In genomic region chr7:141661481-141661880, GRCm38 (mm10) we compare ENCODE assay signal across 24 mouse cellular contexts. TPM values are rescaled to one million over a fixed set of nuclear protein-coding genes. Genes with fewer than 3 reads are reported as not detected.
DNase-seq lines count a peak whose midpoint lies in the region; ATAC-seq and TF ChIP-seq lines count a peak whose summit lies in the region.
"Had no signal": no experiment of that assay in that cellular context is flagged by ENCODE, and none has a peak within 500 bp of the region (broad histone marks: within the 10 kb centered on the region; RNA-seq: fewer than 3 reads in every experiment).

No protein-coding gene starts in this region.

- H3K27ac ChIP-seq in lung, embryonic 14.5 days (ENCODE audit: low read depth), result no peak overlapping the region
- no peak overlapping the region for H3K27ac ChIP-seq in heart, postnatal 0 days (ENCODE audit: low read depth)
- no peak overlapping the region for H3K27ac ChIP-seq in stomach, embryonic 15.5 days
- no peak overlapping the region for H3K27ac ChIP-seq in hindbrain, embryonic 16.5 days (ENCODE audit: low read depth, low read length)
- no peak overlapping the region for H3K27ac ChIP-seq in midbrain, embryonic 15.5 days
- H3K27ac ChIP-seq: embryonic facial prominence, embryonic 12.5 days; hindbrain, embryonic 15.5 days; lung, embryonic 15.5 days; midbrain, embryonic 13.5 days; neural tube, embryonic 13.5 days had no signal

- no peak for TF ChIP-seq CTCF in lung, embryonic 14.5 days (IDR thresholded peaks at IDR 0.05; ENCODE audit: low read depth)
- no peak for TF ChIP-seq CTCF in lung, adult 2 months (IDR thresholded peaks at IDR 0.05; ENCODE audit: insufficient read depth, low read length)
- TF ChIP-seq CTCF in heart, postnatal 0 days (IDR thresholded peaks at IDR 0.05; ENCODE audit: low read depth), result peak; percentile 23; the same call in 1 of the 2 replicates

- WGBS in lung, embryonic 14.5 days, result 52% methylated on average over 3 of the region's 3 CpGs
- WGBS in lung, adult 2 months, result 57% methylated on average over 3 of the region's 3 CpGs
- WGBS in heart, postnatal 0 days, result 32% methylated on average over 3 of the region's 3 CpGs
- 67% methylated on average over 3 of the region's 3 CpGs for WGBS in stomach, embryonic 15.5 days
- 79% methylated on average over 3 of the region's 3 CpGs for WGBS in hindbrain, embryonic 16.5 days
- WGBS in midbrain, embryonic 15.5 days, result 83% methylated on average over 3 of the region's 3 CpGs

- no peaks in the 10 kb centered on the region for H3K36me3 ChIP-seq in lung, embryonic 14.5 days (ENCODE audit: insufficient read depth)
- H3K36me3 ChIP-seq in heart, postnatal 0 days (replicated peaks; ENCODE audit: control insufficient read depth, insufficient read depth, low read length), result no peaks in the 10 kb centered on the region
- H3K36me3 ChIP-seq in stomach, embryonic 15.5 days, result no peaks in the 10 kb centered on the region
- H3K36me3 ChIP-seq in hindbrain, embryonic 16.5 days (ENCODE audit: control insufficient read depth, insufficient read depth, low read length), result no peaks in the 10 kb centered on the region
- H3K36me3 ChIP-seq in midbrain, embryonic 15.5 days (replicated peaks), result no peaks in the 10 kb centered on the region
- H3K36me3 ChIP-seq: embryonic facial prominence, embryonic 12.5 days; hindbrain, embryonic 15.5 days; lung, embryonic 15.5 days; midbrain, embryonic 13.5 days; neural tube, embryonic 13.5 days had no signal

- H3K4me1 ChIP-seq in lung, embryonic 14.5 days (ENCODE audit: insufficient read depth), result no peaks in the 10 kb centered on the region
- H3K4me1 ChIP-seq in lung, adult 2 months (ENCODE audit: control insufficient read depth, insufficient read depth, low read length), result no peaks in the 10 kb centered on the region
- peaks cover 8% of the 10 kb centered on the region for H3K4me1 ChIP-seq in heart, postnatal 0 days (ENCODE audit: control insufficient read depth, insufficient read depth)
- H3K4me1 ChIP-seq in stomach, embryonic 15.5 days, result peaks cover 7% of the 10 kb centered on the region; the same call in 1 of the 2 replicates
- H3K4me1 ChIP-seq in hindbrain, embryonic 16.5 days (ENCODE audit: control insufficient read depth, insufficient read depth, low read depth, low read length), result no peaks in the 10 kb centered on the region
- H3K4me1 ChIP-seq in midbrain, embryonic 15.5 days, result no peaks in the 10 kb centered on the region
- H3K4me1 ChIP-seq: embryonic facial prominence, embryonic 12.5 days; hindbrain, embryonic 15.5 days; midbrain, embryonic 13.5 days; neural tube, embryonic 13.5 days had no signal

- no peaks in the 10 kb centered on the region for H3K9me3 ChIP-seq in lung, embryonic 14.5 days (ENCODE audit: low read depth, low read length)
- H3K9me3 ChIP-seq in heart, postnatal 0 days (replicated peaks; ENCODE audit: control insufficient read depth, low read length), result no peaks in the 10 kb centered on the region
- H3K9me3 ChIP-seq in stomach, embryonic 15.5 days, result no peaks in the 10 kb centered on the region
- H3K9me3 ChIP-seq in hindbrain, embryonic 16.5 days (ENCODE audit: control insufficient read depth, low read length), result no peaks in the 10 kb centered on the region
- no peaks in the 10 kb centered on the region for H3K9me3 ChIP-seq in midbrain, embryonic 15.5 days
- H3K9me3 ChIP-seq: embryonic facial prominence, embryonic 12.5 days; hindbrain, embryonic 15.5 days; lung, embryonic 15.5 days; midbrain, embryonic 13.5 days; neural tube, embryonic 13.5 days had no signal

- no peak overlapping the region for H3K4me3 ChIP-seq in lung, embryonic 14.5 days (ENCODE audit: low read depth, low read length)
- H3K4me3 ChIP-seq in lung, adult 2 months (replicated peaks; ENCODE audit: extremely low read depth, low read depth, low read length), result no peak overlapping the region
- no peak overlapping the region for H3K4me3 ChIP-seq in heart, postnatal 0 days (ENCODE audit: low read depth, low read length)
- no peak overlapping the region for H3K4me3 ChIP-seq in stomach, embryonic 15.5 days (replicated peaks)
- no peak overlapping the region for H3K4me3 ChIP-seq in hindbrain, embryonic 16.5 days (ENCODE audit: low read length)
- H3K4me3 ChIP-seq in midbrain, embryonic 15.5 days, result no peak overlapping the region
- H3K4me3 ChIP-seq: embryonic facial prominence, embryonic 12.5 days; erythroblast, embryonic 14.5 days; hindbrain, embryonic 15.5 days; lung, embryonic 15.5 days; midbrain, embryonic 13.5 days; neural tube, embryonic 13.5 days had no signal

- no peak for TF ChIP-seq POLR2A in lung, adult 2 months (IDR thresholded peaks at IDR 0.05; ENCODE audit: borderline replicate concordance, extremely low read depth, low read depth, low read length)

- ATAC-seq in lung, embryonic 14.5 days (ENCODE audit: insufficient read depth), result no peak
- peak; percentile 85 for ATAC-seq in heart, postnatal 0 days (ENCODE audit: insufficient read depth, low read depth)
- peak; percentile 21; the same call in 1 of the 2 replicates for ATAC-seq in stomach, embryonic 15.5 days (ENCODE audit: insufficient read depth, low FRiP score, low read depth)
- no peak for ATAC-seq in hindbrain, embryonic 16.5 days
- ATAC-seq in midbrain, embryonic 15.5 days (replicated peaks), result no peak
- ATAC-seq: forebrain, embryonic 14.5 days; intestine, embryonic 16.5 days; midbrain, embryonic 13.5 days had no signal

- no peak overlapping the region for H3K4me2 ChIP-seq in lung, embryonic 14.5 days
- H3K4me2 ChIP-seq in heart, postnatal 0 days (ENCODE audit: low read depth, low read length), result no peak overlapping the region
- H3K4me2 ChIP-seq in stomach, embryonic 15.5 days, result no peak overlapping the region
- H3K4me2 ChIP-seq in hindbrain, embryonic 16.5 days (ENCODE audit: low read length), result no peak overlapping the region
- no peak overlapping the region for H3K4me2 ChIP-seq in midbrain, embryonic 15.5 days
- H3K4me2 ChIP-seq: embryonic facial prominence, embryonic 12.5 days; hindbrain, embryonic 15.5 days; lung, embryonic 15.5 days; midbrain, embryonic 13.5 days; neural tube, embryonic 13.5 days had no signal

- peak; percentile 6 for DNase-seq in lung, embryonic 14.5 days
- DNase-seq in lung, adult 2 months, result no peak
- peak; percentile 74 for DNase-seq in heart, postnatal 0 days (ENCODE audit: low spot score)
- peak; percentile 63 for DNase-seq in heart, postnatal 4 days
- DNase-seq: adrenal gland, adult 8-10 months; cerebellum, postnatal 10 days; gastrocnemius, postnatal 36 days; kidney, postnatal 36 days; left cerebral cortex, postnatal 4 days; right cerebral cortex, postnatal 25 days; thymus, adult 2 months had no signal

- H3K27me3 ChIP-seq in lung, embryonic 14.5 days (ENCODE audit: insufficient read depth, low read length), result no peaks in the 10 kb centered on the region
- H3K27me3 ChIP-seq in heart, postnatal 0 days (ENCODE audit: control insufficient read depth, insufficient read depth, low read length), result no peaks in the 10 kb centered on the region
- no peaks in the 10 kb centered on the region for H3K27me3 ChIP-seq in stomach, embryonic 15.5 days (replicated peaks)
- no peaks in the 10 kb centered on the region for H3K27me3 ChIP-seq in hindbrain, embryonic 16.5 days (replicated peaks; ENCODE audit: control insufficient read depth, insufficient read depth, low read length)
- no peaks in the 10 kb centered on the region for H3K27me3 ChIP-seq in midbrain, embryonic 15.5 days (replicated peaks)
- H3K27me3 ChIP-seq: embryonic facial prominence, embryonic 12.5 days; hindbrain, embryonic 15.5 days; lung, embryonic 15.5 days; midbrain, embryonic 13.5 days; neural tube, embryonic 13.5 days had no signal

- no peak for TF ChIP-seq EP300 in heart, postnatal 0 days (IDR thresholded peaks at IDR 0.05; ENCODE audit: low read depth)

- H3K9ac ChIP-seq in lung, embryonic 14.5 days, result no peak overlapping the region
- no peak overlapping the region for H3K9ac ChIP-seq in heart, postnatal 0 days (replicated peaks; ENCODE audit: low read depth, low read length)
- H3K9ac ChIP-seq in stomach, embryonic 15.5 days, result no peak overlapping the region
- no peak overlapping the region for H3K9ac ChIP-seq in hindbrain, embryonic 16.5 days (ENCODE audit: low read depth, low read length)
- no peak overlapping the region for H3K9ac ChIP-seq in midbrain, embryonic 15.5 days
- H3K9ac ChIP-seq: embryonic facial prominence, embryonic 12.5 days; hindbrain, embryonic 15.5 days; lung, embryonic 15.5 days; midbrain, embryonic 13.5 days; neural tube, embryonic 13.5 days had no signal

RNA-seq across cellular contexts. Expression of gene Muc6, which starts 6.4 kb away (rescaled TPM):
- 0.18 and 0.32 TPM in 2 replicates for polyA plus RNA-seq in lung, embryonic 14.5 days (2014; fragmentation: Nextera tagmentation; extraction: Ambion mirVana)
- 0.03 and 0.04 TPM in 2 replicates for polyA plus RNA-seq in lung, adult 2 months (2012; rRNA removed)
- not detected in 2 replicates for total RNA-seq in heart, postnatal 0 days (2014; rRNA removed; ENCODE audit: low replicate concordance)
- polyA plus RNA-seq in heart, postnatal 0 days (2015; fragmentation: Nextera tagmentation; extraction: Ambion mirVana), result 0.03 and 0.04 TPM in 2 replicates
- total RNA-seq in heart, postnatal 4 days (2021), result not detected
- polyA plus RNA-seq in stomach, embryonic 15.5 days (2015; fragmentation: Nextera tagmentation; extraction: Ambion mirVana), result 2.0 and 3.3 TPM in 2 replicates
- 0.19 and 0.29 TPM in 2 replicates for polyA plus RNA-seq in hindbrain, embryonic 16.5 days (2015; fragmentation: Nextera tagmentation; extraction: Ambion mirVana)
- 0.27 and 0.37 TPM in 2 replicates for polyA plus RNA-seq in midbrain, embryonic 15.5 days (2015; fragmentation: Nextera tagmentation; extraction: Ambion mirVana)
- total RNA-seq: adrenal gland, adult 8-10 months; gastrocnemius, postnatal 36 days; left cerebral cortex, adult 18-20 months; left cerebral cortex, postnatal 4 days; liver, adult 2 months had no signal
- polyA plus RNA-seq: liver, adult 2 months had no signal

RNA-seq across cellular contexts. Expression of gene Muc2, which starts 28.7 kb away (rescaled TPM):
- polyA plus RNA-seq in lung, embryonic 14.5 days (2014; fragmentation: Nextera tagmentation; extraction: Ambion mirVana), result 0.09 TPM in 1 of 2 replicates, not detected in the other
- polyA plus RNA-seq in lung, adult 2 months (2012; rRNA removed), result 1.8 and 53.0 TPM in 2 replicates
- total RNA-seq in heart, postnatal 0 days (2014; rRNA removed; ENCODE audit: low replicate concordance), result 1.7 TPM in 1 of 2 replicates, not detected in the other
- not detected in 2 replicates for polyA plus RNA-seq in heart, postnatal 0 days (2015; fragmentation: Nextera tagmentation; extraction: Ambion mirVana)
- total RNA-seq in heart, postnatal 4 days (2021), result under 1 TPM in 1 of 2 experiments, not detected in 1; 0.74 TPM
- polyA plus RNA-seq in stomach, embryonic 15.5 days (2015; fragmentation: Nextera tagmentation; extraction: Ambion mirVana), result 2.7 and 2.8 TPM in 2 replicates
- 0.40 and 0.58 TPM in 2 replicates for polyA plus RNA-seq in hindbrain, embryonic 16.5 days (2015; fragmentation: Nextera tagmentation; extraction: Ambion mirVana)
- polyA plus RNA-seq in midbrain, embryonic 15.5 days (2015; fragmentation: Nextera tagmentation; extraction: Ambion mirVana), result 0.15 and 0.38 TPM in 2 replicates
- total RNA-seq: gastrocnemius, postnatal 36 days; liver, adult 2 months had no signal
- polyA plus RNA-seq: forebrain, embryonic 14.5 days had no signal

Comparison
In these comparisons a context has a peak if more than half of its experiments do, and no peak if none do; other contexts are left out.
1. ATAC-seq: peak in heart, postnatal 0 days (single experiment) and stomach, embryonic 15.5 days (single experiment); none in lung, embryonic 14.5 days (single experiment), hindbrain, embryonic 16.5 days (single experiment) and midbrain, embryonic 15.5 days (single experiment).